Mouse (Mus musculus) T-helper 2 cell (primary cell): ENCODE results near the gene Csdc2.
"Not testable (repeated sequence)": the region's sequence is repeated elsewhere in the genome, so short reads cannot be mapped to it uniquely, and the experiment has no call there.

ENCODE experiments used
- in situ Hi-C: fragments of 300-600 bp; cut with MboI, MseI; formaldehyde crosslinking; loops from one replicate; pipeline ENCODE4 v1.15.1; 2025; ENCODE audit warnings: high pct_unique_total_duplicates

The Csdc2 gene

DNA sequence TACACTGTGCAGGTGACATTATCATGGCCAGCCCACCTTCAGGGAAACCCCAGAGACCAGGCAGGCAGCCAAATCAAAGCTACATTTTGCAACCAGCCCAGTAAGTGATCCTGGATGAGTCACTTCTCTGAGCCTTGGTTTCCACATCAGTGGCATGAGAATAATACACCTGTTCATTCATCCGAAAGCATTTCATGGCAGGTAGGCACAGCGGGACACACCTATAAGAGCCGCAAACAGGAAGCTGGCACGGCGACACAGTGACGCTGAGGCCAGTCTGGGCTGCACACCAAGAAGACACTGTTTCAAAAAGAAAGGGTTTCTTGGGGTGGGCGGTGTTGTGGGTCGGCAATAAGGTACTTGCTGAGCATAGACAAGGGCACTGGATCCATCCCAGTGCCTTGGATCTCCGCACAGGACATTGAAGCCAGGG, 17.6 kb downstream of the Csdc2 start:
- in situ Hi-C loops, result loop anchor here (5.0 kb wide), 1 partner anchor 38 kb away; no protein-coding TSS in a partner anchor

DNA sequence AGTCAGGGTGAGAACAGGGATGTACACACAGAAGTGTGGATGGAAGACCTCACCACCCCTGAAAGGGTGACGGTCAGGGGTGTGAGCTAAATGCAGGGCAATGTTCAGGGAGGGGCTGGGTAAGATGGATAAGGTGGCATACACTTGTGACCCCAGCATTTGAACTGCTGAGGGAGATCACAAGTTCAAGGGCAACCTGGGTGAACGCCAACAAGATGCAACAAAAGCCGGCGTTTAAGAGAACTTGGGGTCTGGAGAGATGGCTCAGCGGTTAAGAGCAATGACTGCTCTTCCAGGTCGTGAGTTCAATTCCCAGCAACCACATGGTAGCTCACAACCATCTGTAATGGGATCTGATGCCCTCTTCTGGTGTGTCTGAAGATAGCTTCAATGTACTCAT, 18.2 kb downstream of the Csdc2 start:
- in situ Hi-C loops, result loop anchor here (5.0 kb wide), 1 partner anchor 38 kb away; no protein-coding TSS in a partner anchor

DNA sequence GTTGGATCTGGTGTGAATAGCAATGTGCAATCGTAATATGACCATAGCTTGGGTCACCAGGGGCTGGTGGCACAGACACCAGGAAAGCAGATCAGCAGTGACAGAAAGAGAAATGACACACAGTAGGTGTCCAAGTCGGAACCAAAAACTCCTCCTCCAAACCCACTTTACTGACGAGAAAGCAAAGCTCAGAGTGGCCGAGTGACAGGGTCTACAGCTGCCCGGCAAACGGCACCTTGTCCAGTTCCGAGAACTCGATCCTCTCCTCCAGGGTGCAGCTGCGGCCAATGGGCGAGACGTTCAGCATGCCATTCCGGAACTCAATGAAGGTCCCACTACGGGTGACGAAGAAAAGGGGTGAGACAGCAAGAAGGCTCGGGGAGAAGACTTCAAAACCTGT, 18.9 kb downstream of the Csdc2 start:
- in situ Hi-C loops, result no loop called here

DNA sequence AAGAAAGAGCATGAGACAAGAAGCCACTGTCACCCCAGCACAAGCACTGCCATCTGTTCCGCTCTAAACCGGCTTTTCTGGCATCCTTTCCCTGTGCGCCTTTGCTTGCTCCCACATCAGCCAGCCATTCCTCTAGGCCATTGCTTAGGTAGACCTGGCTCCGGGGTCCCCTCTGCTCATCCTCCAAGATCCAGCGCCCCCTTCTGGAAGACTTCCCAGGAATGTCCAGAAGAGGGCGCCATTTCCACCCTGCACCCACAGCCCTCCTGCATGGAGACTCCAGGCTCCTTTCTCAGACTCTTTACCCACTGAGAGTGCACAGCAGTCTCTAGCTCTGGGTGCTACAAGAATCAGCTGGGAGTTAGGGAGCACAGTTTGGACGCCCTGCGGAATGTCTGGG, 19.9 kb downstream of the Csdc2 start:
- in situ Hi-C loops, result no loop called here

DNA sequence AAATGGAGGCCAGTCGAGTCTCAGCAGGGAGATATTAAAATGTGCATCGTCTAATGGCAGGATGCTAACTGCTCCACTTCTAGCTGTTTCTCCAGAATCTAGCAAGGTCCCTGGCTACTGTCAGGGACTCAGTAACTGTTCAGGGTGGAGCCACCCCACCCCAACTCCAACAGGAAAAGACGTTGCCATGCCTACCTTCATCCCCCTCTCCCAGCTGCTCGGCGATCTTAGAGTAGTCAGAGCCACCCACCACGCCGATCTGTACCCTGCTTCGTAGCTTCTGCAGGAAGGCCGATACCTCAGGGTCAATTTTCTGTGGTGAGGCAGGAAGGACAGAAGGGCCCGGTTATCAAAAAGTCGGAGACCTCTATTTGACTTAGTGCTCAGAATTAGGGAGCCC, 21.0 kb downstream of the Csdc2 start:
- in situ Hi-C loops, result no loop called here

DNA sequence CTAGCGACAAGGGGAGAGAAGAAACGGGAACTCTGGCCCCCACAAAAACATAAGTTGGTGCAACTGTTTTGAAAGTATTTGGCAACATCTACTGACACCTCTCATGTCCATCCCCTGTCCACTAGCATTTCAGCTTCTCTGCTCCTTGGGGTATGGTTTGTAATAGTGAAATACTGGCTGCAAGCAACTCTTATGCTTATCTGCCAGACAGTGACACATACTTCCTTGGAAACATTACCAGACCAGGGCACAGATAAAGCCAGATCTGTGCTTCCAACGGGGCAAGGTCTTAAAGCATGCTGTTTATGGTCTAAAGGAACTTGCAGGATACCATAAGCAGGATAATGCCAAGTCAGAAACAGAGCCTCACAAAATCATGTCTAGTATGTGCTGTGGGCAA, 22.3 kb downstream of the Csdc2 start:
- in situ Hi-C loops, result no loop called here

DNA sequence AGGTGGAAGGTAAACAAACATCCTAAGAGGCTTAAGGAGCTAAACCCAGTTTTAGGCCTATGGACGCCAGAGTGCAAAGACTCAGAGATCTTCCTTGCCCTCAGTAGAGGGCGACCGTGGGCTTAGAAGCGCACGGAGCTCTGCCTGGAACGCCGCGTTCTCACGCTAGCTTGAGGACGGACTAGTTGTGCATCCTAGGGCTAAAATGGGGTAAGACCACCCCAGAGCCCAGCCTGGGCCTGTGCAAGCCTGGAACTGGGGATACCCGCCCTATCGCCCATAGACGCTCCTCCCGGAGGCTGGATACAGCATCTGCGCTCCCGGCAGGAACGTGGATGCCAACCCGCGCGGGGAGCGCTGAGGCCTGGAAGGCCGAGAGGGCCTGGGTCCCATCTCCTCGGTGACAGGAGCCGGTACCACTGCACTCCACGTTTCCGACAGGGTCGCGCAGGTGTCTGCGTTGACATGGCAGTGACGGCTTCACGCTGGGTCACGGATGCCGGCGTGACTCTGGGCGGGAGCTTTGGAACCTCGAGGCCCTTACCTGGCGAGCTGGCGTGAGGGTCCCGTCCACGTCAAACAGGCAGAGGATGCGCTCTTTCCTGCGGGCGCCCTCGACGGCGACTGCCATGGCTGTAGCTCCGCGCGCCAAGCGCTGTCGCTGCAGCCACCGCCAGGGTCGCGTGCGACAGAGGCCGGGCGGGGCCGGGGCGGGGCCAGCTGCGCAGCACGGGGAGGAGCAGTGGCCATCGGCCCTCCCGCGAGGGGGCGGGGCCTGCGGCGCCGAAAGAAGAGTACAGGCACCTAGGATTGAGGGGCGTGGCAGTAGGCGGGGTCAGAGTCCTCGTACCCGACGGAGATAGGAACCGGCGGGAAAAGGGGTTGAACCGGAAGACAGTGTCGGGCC, 23.9 kb downstream of the Csdc2 start, which contains the start of gene Pmm1:
TSS of gene Pmm1 (minus strand) at position 760 of the 907 bp plus-strand sequence.
- in situ Hi-C loops, result no loop called here

DNA sequence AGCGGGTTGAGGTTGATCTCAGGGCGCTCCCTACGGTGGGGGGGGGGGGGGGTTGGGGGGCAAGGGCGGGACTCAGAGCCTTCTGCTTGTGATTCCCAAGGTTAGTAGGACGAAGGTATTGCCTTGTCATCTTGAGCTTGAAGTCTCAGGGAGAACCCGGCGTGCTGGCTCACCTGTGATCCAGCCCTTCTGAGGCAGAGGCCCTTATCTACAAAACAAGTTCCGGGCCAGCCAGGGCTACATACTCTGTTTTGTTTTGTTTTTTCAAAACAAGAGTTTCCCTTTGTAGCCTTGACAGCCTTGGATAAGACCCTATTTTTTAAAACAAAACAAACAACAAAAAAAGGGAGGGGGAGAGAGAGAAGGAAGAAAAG, 24.5 kb downstream of the Csdc2 start:
- in situ Hi-C loops, result no loop called here

DNA sequence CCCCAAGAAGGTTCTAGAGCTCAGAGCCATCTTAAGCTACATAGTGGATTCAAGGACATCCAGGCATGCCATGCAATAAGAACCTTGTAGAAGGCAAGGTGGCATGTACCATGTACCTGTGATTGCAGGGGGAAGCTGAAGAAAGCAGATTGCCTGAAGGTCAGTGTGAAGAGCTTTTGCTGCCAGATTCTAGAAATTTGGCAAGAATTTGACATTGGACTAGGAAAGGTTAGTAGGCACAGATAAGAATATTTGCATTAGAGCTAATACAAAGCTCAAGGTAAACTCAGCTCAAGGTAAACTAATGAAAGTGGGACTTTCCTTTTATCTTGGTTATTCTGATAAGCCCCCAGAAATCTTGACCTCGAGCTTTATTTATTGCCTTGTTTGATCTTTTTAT, 27.7 kb downstream of the Csdc2 start:
- in situ Hi-C loops, result no loop called here

DNA sequence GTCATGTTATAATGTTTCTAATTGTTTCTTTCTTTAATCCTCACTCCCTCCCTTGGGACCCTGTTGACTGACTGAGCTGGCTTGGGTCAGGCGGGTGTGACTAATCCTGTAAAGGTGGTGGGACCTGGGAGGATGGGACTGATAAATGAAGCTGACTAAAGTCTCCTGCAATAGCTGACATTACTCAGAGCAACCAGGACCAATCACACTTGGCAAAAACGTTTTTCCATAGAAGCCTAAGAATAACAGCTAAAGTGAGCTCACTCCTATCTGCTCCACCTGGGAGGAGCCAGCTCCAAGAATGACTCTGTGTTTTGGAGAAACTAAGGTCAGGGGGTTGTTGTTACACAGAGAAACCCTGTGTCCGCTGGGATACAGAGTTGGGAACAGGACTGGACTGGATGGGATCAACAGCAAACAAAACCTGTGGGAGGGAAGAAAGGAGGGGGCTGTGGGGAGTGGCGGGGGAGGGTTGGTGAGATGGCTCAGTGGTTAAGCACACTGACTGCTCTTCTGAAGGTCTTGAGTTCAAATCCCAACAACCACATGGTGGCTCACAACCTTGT, 28.5 kb downstream of the Csdc2 start:
- in situ Hi-C loops, result no loop called here

DNA sequence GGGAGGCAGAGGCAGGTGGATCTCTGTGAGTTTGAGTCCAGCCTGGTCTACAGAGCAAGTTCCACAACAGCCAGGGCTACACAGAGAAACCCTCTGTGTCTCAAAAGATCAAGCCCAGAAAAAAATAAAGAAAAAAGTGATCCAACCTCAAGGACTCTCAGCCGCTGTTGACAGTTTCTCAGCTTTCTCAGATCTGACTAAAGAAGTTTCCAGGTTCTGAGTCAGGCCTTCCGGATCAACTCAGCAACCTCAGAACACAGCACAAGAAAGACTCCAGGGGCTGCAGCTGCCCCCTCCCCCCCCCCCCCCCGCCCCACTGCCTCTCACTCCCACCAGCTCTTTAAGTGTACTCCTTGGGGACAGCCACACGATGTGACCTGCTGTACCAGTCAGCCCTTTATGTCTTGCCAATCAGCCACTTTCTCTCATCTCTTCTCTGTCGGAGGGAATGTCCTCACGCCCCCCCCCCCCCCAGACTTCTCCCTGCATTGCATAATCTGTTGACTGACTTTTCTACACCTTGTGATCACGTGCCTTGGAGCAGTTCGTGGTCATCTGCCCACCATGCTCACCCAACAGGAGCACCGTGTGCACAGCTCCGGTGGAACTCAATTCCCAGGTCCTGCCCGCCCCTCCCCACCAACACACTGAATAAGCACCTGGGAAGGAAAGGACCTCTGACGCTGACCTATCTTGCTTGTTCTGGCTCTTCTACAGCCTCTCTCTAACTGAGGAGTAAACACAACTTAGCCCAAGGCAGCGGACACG, 29.7 kb downstream of the Csdc2 start:
- in situ Hi-C loops, result no loop called here

DNA sequence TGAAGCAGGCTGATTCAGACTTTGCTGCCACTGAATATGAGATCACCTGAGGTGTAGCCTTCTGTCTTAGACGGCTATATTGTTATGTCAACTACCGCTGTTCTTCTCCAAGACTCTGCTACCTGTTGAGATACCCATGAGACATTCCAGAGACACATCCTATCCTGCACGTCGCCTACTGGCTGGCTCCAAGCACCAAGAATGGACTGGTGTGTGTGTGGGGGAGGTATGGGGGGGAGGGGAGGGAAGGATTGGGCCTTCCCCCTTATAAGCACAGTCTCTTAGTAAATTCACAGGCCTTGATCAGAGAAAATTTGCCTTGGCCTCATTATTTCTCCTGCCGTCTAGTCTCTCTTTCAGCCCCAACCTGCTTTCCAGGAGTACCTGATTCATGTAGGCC, 31.3 kb downstream of the Csdc2 start:
- in situ Hi-C loops, result no loop called here

DNA sequence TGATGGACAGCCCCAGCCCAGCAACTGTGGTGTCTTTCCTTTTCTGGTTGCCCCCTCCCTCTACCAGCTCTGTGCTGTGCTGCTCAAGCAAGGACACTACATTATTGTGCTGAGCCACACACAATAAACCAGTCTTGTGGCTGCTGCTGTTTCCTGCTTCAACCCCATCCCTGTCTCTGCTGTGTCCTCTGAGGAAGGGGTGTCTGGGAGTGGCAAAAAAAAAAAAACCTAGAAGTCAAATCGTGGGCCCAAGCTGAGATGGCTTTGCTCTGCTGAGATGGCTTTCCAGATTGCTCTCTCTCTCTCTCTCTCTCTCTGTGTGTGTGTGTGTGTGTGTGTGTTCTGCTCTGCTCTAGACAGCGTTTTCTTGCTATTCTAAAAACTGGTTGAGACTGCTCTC, 31.9 kb downstream of the Csdc2 start:
- in situ Hi-C loops, result no loop called here

DNA sequence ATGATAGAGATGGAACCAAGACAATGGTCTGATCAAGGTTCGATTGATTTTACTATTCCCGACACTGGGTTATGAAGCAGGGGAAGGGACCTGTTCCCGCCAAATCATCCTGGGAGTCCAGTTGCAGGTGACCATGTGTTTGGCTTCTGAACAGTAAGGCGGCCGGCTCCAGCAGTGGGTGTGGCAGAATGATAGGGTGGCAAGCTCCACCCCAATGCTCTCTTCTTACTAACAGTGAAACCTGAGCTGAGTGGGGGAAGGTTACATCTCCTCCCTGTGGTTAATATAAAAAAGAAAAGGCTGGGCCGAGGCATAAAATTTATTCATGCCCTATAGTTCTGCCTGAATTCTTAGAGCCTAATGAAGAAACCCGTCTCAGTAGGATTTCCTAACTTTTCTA, 32.6 kb downstream of the Csdc2 start:
- in situ Hi-C loops, result no loop called here

DNA sequence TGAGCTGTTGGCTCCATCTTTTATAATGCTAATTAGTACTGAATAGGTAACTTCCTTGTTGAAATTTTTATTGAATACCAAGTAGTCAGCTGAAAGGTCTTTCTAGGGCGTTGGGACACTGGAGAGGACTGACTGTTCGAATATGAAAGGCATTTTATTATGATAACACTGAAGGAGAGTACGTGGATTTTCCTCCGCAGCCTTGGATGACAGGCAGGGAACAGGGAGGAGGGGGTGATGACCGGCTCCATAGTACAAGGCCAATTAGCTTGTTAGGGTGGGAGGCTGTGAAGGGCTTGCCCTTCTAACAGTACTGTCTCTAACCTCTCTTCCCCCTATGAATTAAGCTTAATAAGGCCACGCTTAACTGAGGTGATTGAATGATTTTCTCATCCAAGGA, 33.1 kb downstream of the Csdc2 start:
- in situ Hi-C loops, result not testable (repeated sequence)

DNA sequence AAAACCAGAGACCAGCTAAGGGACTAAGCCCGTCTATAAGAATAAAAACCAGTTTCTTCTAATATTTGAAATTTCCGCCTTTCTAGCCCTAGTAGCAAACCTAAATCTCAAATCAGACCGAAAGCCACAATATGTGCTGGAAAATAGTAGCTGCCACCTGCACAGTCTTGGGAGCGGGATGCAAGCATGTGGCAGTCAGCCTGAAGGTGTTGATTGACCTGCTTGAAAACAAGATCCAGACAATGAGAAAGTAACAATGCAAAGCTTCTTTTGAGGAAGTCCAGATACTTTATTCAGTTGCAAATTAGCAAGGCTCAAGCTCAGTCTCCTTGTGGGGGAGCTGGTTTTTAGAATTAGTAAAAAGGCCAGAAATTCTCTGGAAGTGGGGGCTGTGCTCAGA, 33.9 kb downstream of the Csdc2 start:
- in situ Hi-C loops, result not testable (repeated sequence)

DNA sequence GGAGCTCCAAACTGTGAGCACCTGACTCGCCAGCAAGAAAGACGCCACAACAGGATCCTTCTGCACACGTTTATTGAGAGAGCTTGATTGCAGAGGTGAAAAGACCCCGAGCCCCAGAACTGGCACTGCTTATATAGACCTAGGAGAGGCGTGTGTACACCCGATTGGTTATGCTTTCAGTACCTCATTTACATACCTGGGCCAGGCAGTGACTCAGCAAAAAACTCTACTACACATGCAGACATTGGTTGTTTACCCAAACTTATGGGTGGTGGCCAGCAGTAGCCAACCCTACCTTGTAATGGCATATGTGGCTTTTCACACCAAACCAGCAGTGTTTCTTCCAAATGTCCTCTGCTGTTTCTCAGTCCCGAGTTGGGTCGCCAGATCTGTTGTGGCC, 38.6 kb downstream of the Csdc2 start:
- in situ Hi-C loops, result not testable (repeated sequence)

DNA sequence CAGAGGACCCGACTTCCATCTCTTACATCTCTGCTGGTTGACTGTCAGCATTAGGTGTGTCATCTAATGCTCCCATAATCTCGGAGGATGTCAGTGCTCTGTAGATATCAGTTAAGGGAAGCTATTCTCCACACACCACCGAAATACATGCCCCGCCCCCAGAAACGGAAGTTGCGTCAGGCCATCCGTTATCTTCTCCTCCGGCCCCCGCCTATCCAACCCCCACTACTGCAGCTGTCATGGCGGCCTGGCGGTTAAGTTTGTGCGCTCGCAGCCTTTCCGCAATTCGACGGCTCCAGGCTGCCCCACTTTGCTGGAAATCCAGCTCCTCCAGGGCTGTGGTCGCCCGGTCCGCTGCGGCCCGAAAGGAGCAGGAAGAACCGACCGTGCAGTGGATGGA, 43.8 kb downstream of the Csdc2 start, which contains the start of gene 1700029P11Rik:
TSS of gene 1700029P11Rik (plus strand) at position 220 of the 400 bp plus-strand sequence.
- in situ Hi-C loops, result no loop called here

DNA sequence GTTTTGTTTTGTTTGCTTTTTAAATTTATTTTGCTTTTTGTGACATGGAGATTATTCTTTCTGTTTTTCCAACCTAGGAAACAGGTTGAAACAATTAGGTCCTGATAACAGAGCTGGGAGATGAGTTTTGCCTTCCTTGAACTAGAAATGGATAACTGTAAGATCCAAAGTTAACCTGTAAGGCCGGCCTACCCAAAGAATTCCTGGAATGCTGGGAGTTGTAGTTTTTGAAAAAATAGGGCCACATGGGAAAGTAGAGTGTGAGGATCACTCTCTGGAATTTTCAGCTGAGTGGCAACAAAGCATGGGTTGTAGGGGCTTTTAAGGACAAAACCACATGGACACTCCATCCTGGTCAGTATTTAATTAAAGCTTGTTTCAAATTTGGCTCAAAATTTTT, 45.6 kb downstream of the Csdc2 start:
- in situ Hi-C loops, result no loop called here

DNA sequence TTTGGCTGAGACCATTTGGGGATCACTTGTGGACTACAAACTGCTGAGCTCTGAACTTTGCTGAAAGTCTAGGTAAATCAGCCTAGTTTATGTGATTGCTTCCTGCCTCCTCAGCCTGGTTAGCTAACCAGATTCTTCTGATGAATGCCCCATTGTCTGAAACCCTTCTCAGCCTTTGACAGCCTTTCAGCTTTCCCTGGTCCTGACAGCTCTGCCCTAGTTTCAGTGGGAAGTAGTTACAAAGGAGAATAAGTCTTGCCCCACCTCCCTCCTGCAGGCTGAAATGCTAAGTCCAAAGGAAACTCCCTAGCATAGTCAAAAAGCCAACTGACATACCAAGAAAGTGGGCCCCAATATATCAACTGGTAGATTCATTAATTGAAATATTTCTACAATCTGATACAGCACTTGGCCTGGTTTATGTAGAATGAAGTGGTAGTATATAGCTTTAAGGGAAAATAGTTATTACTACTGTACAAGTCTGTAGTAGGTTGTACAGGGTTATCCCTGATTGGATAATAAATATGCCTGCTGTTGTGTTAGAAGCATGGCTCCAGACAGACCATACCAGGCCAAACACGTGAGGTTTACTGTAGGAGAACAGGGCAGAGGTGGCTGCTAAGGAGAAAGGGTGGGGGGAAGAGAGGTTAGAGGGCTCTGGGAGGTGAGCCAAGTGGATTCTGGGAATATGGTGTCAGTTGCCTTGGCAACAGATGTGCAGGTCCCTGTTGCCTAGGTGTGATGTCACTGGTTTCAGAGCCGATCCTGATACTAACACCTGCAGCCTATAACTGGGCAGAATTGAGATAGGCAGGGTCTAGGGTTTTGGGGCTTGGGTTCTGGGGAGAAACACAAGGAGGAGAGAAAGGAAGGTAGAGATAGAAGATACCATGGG, 49.0 kb downstream of the Csdc2 start:
- in situ Hi-C loops, result no loop called here

DNA sequence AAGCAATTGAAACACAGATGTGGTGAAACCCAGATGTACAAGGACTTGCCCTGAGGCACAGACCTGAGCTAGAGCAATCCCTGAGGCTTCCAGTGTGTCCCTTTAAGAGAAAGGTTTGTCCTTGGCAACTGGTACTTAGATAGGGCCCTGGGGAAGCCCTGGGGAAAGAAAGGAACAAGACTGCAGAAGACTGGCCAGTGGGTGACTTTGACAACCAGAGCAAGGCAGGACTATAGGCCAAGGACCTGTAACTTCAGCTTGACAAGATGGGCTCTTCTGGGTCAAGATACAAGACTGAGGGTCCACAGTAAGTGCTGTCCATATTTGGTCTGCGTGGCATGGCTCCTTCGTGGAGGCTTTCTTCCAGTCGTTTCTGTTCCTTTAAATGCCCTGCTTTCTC, 51.1 kb downstream of the Csdc2 start, which contains the start of gene Xrcc6:
TSS of gene Xrcc6 (plus strand) at position 190 of the 400 bp plus-strand sequence.
- in situ Hi-C loops, result no loop called here
